Mouse (Mus musculus): ENCODE measurements around the gene Nudt8. TPM values are rescaled to one million over a fixed set of nuclear protein-coding genes. Genes with fewer than 3 reads are reported as not detected.
"Not testable (repeated sequence)": the region's sequence is repeated elsewhere in the genome, so short reads cannot be mapped to it uniquely, and the experiment has no call there.

Nudt8 gene
- polyA plus RNA-seq, 1 experiment = 20.9 TPM

DNA sequence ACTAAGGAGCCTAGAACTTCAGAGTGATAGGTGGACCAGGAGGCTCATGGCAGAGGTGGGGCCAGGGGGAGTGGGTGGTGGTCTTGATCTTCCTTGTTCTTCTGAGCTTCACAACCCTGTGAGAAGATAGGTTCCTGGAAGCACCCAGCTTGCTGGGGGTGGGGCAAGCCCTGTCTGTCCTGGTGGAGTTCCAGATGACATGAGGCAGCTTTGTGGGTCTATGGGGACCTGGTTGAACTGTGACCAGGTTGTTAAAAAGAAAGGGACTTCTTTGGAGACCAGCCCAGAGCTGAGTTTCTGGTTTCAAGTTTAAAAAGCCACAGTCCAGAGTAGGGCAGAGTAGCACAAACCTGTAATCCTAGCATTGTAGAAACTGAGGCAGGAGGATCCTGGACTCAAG lies 41.4 kb upstream of the Nudt8 start:
- H3K27ac ChIP-seq (ENCODE audit: insufficient read depth, low read depth, low read length) = peak overlapping the region; percentile 14; the same call in 1 of the 2 replicates
- H3K4me3 ChIP-seq (ENCODE audit: insufficient read depth, low read depth, low read length) = no peak overlapping the region
- no peaks in the 10 kb centered on the region for H3K27me3 ChIP-seq (replicated peaks; ENCODE audit: control insufficient read depth, insufficient read depth, low read length)
- peak; percentile 91 for DNase-seq
- peaks cover 10% of the 10 kb centered on the region for H3K4me1 ChIP-seq (ENCODE audit: control insufficient read depth, insufficient read depth, low read length)
- no peaks in the 10 kb centered on the region for H3K36me3 ChIP-seq (ENCODE audit: control insufficient read depth, insufficient read depth, low read length)
- TF ChIP-seq POLR2A (IDR thresholded peaks at IDR 0.05; ENCODE audit: low read depth, low read length) (no peak), CTCF (conservative IDR thresholded peaks at IDR 0.05; ENCODE audit: insufficient read depth, insufficient read length, low read depth, low read length) (no peak)

DNA sequence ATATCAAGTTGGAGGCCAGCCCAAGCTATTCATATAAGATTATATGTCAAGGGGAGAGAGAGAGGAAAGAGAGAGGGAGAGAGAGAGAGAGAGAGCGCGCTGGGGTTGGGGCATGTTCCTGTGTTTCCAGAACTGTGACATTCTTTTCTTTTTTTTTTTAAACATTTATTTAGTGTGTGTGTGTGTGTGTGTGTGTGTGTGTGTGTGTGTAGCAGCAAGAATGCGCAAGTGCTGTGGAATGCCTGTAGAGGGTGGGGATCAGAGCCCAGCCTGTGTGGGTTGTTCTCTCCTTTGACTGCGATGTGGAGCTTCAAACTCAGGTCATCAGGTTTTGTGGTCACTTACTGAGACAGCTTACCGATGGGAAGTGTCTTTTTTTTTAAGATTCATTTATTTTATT lies 40.2 kb upstream of the Nudt8 start:
- DNase-seq = no peak
- no peak for TF ChIP-seq POLR2A (IDR thresholded peaks at IDR 0.05; ENCODE audit: low read depth, low read length)
- TF ChIP-seq CTCF (conservative IDR thresholded peaks at IDR 0.05; ENCODE audit: insufficient read depth, insufficient read length, low read depth, low read length) = no peak
- Histone ChIP-seq H3K4me3 (ENCODE audit: insufficient read depth, low read depth, low read length) (no peak overlapping the region), H3K27ac (ENCODE audit: insufficient read depth, low read depth, low read length) (no peak overlapping the region), H3K4me1 (ENCODE audit: control insufficient read depth, insufficient read depth, low read length) (peaks cover 10% of the 10 kb centered on the region), H3K36me3 (ENCODE audit: control insufficient read depth, insufficient read depth, low read length) (no peaks in the 10 kb centered on the region), H3K27me3 (replicated peaks; ENCODE audit: control insufficient read depth, insufficient read depth, low read length) (no peaks in the 10 kb centered on the region)
- 66% methylated on average over 5 of the region's 5 CpGs for WGBS

DNA sequence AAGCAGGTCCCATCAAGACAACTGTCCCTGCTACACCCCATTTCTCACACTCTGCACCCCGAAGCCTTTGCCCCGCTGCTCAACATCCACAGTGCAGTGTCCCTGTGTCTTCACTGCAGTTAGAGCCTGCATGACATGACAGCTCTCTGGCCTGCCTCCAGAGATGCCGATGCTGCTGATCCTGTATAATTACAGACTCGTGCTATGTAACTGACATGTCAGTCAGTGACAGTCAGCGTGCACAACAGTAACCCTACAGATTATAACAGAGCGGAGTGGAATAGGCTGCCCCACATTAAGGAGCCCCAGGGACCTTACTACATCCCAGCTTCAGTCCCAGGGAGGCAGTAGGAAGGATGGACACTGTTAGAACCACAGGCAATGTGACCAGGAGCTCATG lies 38.6 kb upstream of the Nudt8 start:
- 95% methylated on average over 6 of the region's 6 CpGs for WGBS

DNA sequence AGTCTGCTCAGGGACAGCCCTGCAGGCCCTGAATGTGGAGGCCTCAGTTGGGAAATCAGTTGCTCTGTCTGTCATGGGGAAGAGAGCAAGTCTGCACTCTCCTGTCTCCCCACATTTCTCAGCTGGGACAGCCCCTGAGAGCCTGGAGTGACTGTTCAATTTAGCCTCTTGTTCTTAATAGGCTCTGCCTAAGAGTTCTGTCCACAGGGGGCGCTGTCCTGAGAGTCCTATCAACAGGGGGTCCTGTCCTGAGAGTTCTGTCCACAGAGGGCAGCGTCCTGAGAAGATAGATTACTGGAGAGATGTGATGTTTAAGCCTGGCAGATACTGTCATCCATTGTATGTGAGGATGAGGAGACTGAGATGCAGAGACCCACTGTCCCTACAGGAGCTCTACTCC lies 37.9 kb upstream of the Nudt8 start:
- Histone ChIP-seq H3K4me3 (ENCODE audit: insufficient read depth, low read depth, low read length) (no peak overlapping the region), H3K27me3 (replicated peaks; ENCODE audit: control insufficient read depth, insufficient read depth, low read length) (no peaks in the 10 kb centered on the region), H3K27ac (ENCODE audit: insufficient read depth, low read depth, low read length) (no peak overlapping the region), H3K4me1 (ENCODE audit: control insufficient read depth, insufficient read depth, low read length) (peaks cover 6% of the 10 kb centered on the region), H3K36me3 (ENCODE audit: control insufficient read depth, insufficient read depth, low read length) (no peaks in the 10 kb centered on the region)
- WGBS = 37% methylated on average over 2 of the region's 2 CpGs
- DNase-seq = no peak
- TF ChIP-seq POLR2A (IDR thresholded peaks at IDR 0.05; ENCODE audit: low read depth, low read length) (no peak), CTCF (conservative IDR thresholded peaks at IDR 0.05; ENCODE audit: insufficient read depth, insufficient read length, low read depth, low read length) (peak; percentile 23; the same call in 1 of the 2 replicates)

More for the DNA sequence above, 38.6 kb upstream of the Nudt8 start:
- DNase-seq; H3K4me1 ChIP-seq (ENCODE audit: control insufficient read depth, insufficient read depth, low read length); H3K27me3 ChIP-seq (replicated peaks; ENCODE audit: control insufficient read depth, insufficient read depth, low read length); H3K4me3 ChIP-seq (ENCODE audit: insufficient read depth, low read depth, low read length); H3K27ac ChIP-seq (ENCODE audit: insufficient read depth, low read depth, low read length); H3K36me3 ChIP-seq (ENCODE audit: control insufficient read depth, insufficient read depth, low read length): not testable (repeated sequence)

- no peak overlapping the region for H3K4me3 ChIP-seq (ENCODE audit: insufficient read depth, low read depth, low read length)
- DNase-seq = no peak
- H3K4me1 ChIP-seq (ENCODE audit: control insufficient read depth, insufficient read depth, low read length) = no peaks in the 10 kb centered on the region
- H3K27ac ChIP-seq (ENCODE audit: insufficient read depth, low read depth, low read length) = no peak overlapping the region
- peak; percentile 25; the same call in 1 of the 2 replicates for TF ChIP-seq CTCF (conservative IDR thresholded peaks at IDR 0.05; ENCODE audit: insufficient read depth, insufficient read length, low read depth, low read length)
- no peak for TF ChIP-seq POLR2A (IDR thresholded peaks at IDR 0.05; ENCODE audit: low read depth, low read length)
- H3K36me3 ChIP-seq (ENCODE audit: control insufficient read depth, insufficient read depth, low read length) = no peaks in the 10 kb centered on the region
- no peaks in the 10 kb centered on the region for H3K27me3 ChIP-seq (replicated peaks; ENCODE audit: control insufficient read depth, insufficient read depth, low read length)
- 68% methylated on average over 4 of the region's 4 CpGs for WGBS
These were observed 36.4 kb upstream of the Nudt8 start for GRCm38 (mm10) chr19:3964030-3964429.

- H3K27me3 ChIP-seq (replicated peaks; ENCODE audit: control insufficient read depth, insufficient read depth, low read length) = no peaks in the 10 kb centered on the region
- WGBS = 74% methylated on average over 11 of the region's 11 CpGs
- no peak for TF ChIP-seq CTCF (conservative IDR thresholded peaks at IDR 0.05; ENCODE audit: insufficient read depth, insufficient read length, low read depth, low read length)
- no peak for TF ChIP-seq POLR2A (IDR thresholded peaks at IDR 0.05; ENCODE audit: low read depth, low read length)
These were observed 33.9 kb upstream of the Nudt8 start for GRCm38 (mm10) chr19:3966330-3967075.

DNA sequence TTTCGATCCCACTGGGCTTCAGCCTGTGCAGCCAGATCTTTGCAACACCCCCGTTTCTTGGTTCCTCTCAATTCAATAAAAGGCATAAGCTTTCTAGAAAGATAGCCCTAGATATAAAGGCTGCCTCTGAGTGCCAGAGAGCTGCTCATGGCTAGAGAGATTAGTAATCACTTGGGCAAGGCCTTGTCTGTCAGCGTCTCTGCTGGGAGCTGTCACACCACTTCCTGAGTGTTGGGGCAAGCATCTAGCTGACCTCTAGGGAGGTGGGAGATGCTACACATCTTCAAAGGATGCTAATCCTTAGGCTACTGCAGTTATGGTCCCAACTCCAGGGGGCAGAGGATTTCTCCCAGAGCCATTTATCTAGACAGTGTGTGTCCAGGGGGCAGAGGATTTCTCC lies 33.1 kb upstream of the Nudt8 start:
- TF ChIP-seq POLR2A (IDR thresholded peaks at IDR 0.05; ENCODE audit: low read depth, low read length) = no peak
- no peak for TF ChIP-seq CTCF (conservative IDR thresholded peaks at IDR 0.05; ENCODE audit: insufficient read depth, insufficient read length, low read depth, low read length)
- WGBS = 82% methylated on average over 3 of the region's 3 CpGs

More at GRCm38 (mm10) chr19:3966330-3967075, 33.9 kb upstream of the Nudt8 start:
- no peaks in the 10 kb centered on the region for H3K4me1 ChIP-seq (ENCODE audit: control insufficient read depth, insufficient read depth, low read length)
- no peak overlapping the region for H3K27ac ChIP-seq (ENCODE audit: insufficient read depth, low read depth, low read length)
- DNase-seq = no peak
- H3K36me3 ChIP-seq (ENCODE audit: control insufficient read depth, insufficient read depth, low read length) = no peaks in the 10 kb centered on the region
- H3K4me3 ChIP-seq (ENCODE audit: insufficient read depth, low read depth, low read length) = no peak overlapping the region

More for the DNA sequence above, 33.1 kb upstream of the Nudt8 start:
- no peak for DNase-seq
- Histone ChIP-seq H3K27me3 (replicated peaks; ENCODE audit: control insufficient read depth, insufficient read depth, low read length) (no peaks in the 10 kb centered on the region), H3K4me3 (ENCODE audit: insufficient read depth, low read depth, low read length) (no peak overlapping the region), H3K4me1 (ENCODE audit: control insufficient read depth, insufficient read depth, low read length) (no peaks in the 10 kb centered on the region), H3K27ac (ENCODE audit: insufficient read depth, low read depth, low read length) (no peak overlapping the region), H3K36me3 (ENCODE audit: control insufficient read depth, insufficient read depth, low read length) (no peaks in the 10 kb centered on the region)
